Mouse (Mus musculus): Measurements from ENCODE around the gene Abhd17c. TPM values are rescaled to one million over a fixed set of nuclear protein-coding genes. Genes with fewer than 3 reads are reported as not detected.
A peak's percentile ranks its signal among the peaks of the same experiment; 100 is the strongest.

Abhd17c gene
- total RNA-seq, 2 experiments from 2014 or later: 108 to 112 TPM

GRCm38 (mm10) chr7:84086039-84086829 is 65.5 kb downstream of the Abhd17c start, which contains the start of gene Cemip:
Cemip (minus strand) TSS chr7:84086502.
- intact Hi-C loops (cut with DNase I): loop anchor here (5.0 kb wide), 2 partner anchors 174 to 271 kb away; no protein-coding TSS in a partner anchor
- peak; percentile 89 for DNase-seq

- intact Hi-C loops (cut with DNase I): loop anchor here (5.0 kb wide), 2 partner anchors 173 to 272 kb away; no protein-coding TSS in a partner anchor
- peak; percentile 47 for DNase-seq
Measured at GRCm38 (mm10) chr7:84085049-84085945, 66.4 kb downstream of the Abhd17c start.

GRCm38 (mm10) chr7:84077257-84078013 is 74.3 kb downstream of the Abhd17c start:
- intact Hi-C loops (cut with DNase I): loop anchor here (5.0 kb wide), 1 partner anchor 160 kb away; no protein-coding TSS in a partner anchor
- no peak for DNase-seq

GRCm38 (mm10) chr7:84074266-84074665 is 77.4 kb downstream of the Abhd17c start:
- no peak for DNase-seq
- intact Hi-C loops (cut with DNase I): no loop called here

GRCm38 (mm10) chr7:84073856-84074255 is 77.8 kb downstream of the Abhd17c start:
- peak; percentile 19 for DNase-seq
- intact Hi-C loops (cut with DNase I): no loop called here

- DNase-seq: peak; percentile 80
- intact Hi-C loops (cut with DNase I): no loop called here
Measured at GRCm38 (mm10) chr7:84068931-84069330, 82.8 kb downstream of the Abhd17c start.

- DNase-seq: no peak
- intact Hi-C loops (cut with DNase I): no loop called here
Measured at GRCm38 (mm10) chr7:84059799-84060198, 91.9 kb downstream of the Abhd17c start.

Other genes starting within 250 kb of the Abhd17c start
- gene Cemip, start 65.4 kb downstream of the Abhd17c start, total RNA-seq (2021): 10 to 100 TPM; 10.1 to 11.8 TPM